Mouse (Mus musculus) heart, embryonic 14.5 days (tissue): Measurements from ENCODE around the gene Slc35g1. TPM values are rescaled to one million over a fixed set of nuclear protein-coding genes. Genes with fewer than 3 reads are reported as not detected.

Source experiments
- ATAC-seq: fragments of 200-750 bp; cut with Nextera tagmentation; 2 replicates; pipeline ENCODE4 v1.8.0; 2017; ENCODE audit warnings: low read depth, moderate TSS enrichment; ENCODE audit not compliant: insufficient number of reproducible peaks, insufficient read depth, low FRiP score
- H3K27ac ChIP-seq, 2 experiments: fragments of 200-500 bp in 1 of 2; fragments of 300-500 bp in 1 of 2; sonication (generic) in 1 of 2; replicated peaks in 1 of 2; 2 replicates each; pipeline ENCODE4 v1.5.1; 2012 to 2014; ENCODE audit warnings: low read depth in 2 of 2, low read length in 2 of 2, control low read depth in 1 of 2, mild to moderate bottlenecking in 1 of 2, mixed read lengths in 1 of 2; ENCODE audit not compliant: control insufficient read depth in 1 of 2, insufficient read depth in 1 of 2
- H3K27me3 ChIP-seq: fragments of 300-500 bp; sonication (generic); 2 replicates; pipeline ENCODE4 v1.6.1; 2014; ENCODE audit warnings: mild to moderate bottlenecking, low read length, control low read depth; ENCODE audit not compliant: control insufficient read depth, insufficient read depth
- H3K36me3 ChIP-seq: fragments of 300-500 bp; sonication (generic); 2 replicates; pipeline ENCODE4 v1.6.1; 2014; ENCODE audit warnings: mild to moderate bottlenecking, control low read depth, low read length, mixed read lengths; ENCODE audit not compliant: control insufficient read depth, insufficient read depth
- H3K4me1 ChIP-seq, 2 experiments: fragments of 200-500 bp in 1 of 2; fragments of 300-500 bp in 1 of 2; sonication (generic) in 1 of 2; 2 replicates each; pipeline ENCODE4 v1.6.1; 2012 to 2014; ENCODE audit warnings: low read length in 2 of 2, control low read depth in 1 of 2, mixed read lengths in 1 of 2; ENCODE audit not compliant: control insufficient read depth in 2 of 2, insufficient read depth in 2 of 2
- H3K4me2 ChIP-seq: fragments of 300-500 bp; sonication (generic); 2 replicates; pipeline ENCODE4 v1.6.1; 2014; ENCODE audit warnings: mild to moderate bottlenecking, low read length
- H3K4me3 ChIP-seq, 2 experiments: fragments of 200-500 bp in 1 of 2; fragments of 300-500 bp in 1 of 2; sonication (generic) in 1 of 2; 2 replicates each; pipeline ENCODE4 v1.5.1; 2012 to 2014; ENCODE audit warnings: low read length in 2 of 2, mild to moderate bottlenecking in 2 of 2, control low read depth in 1 of 2, low read depth in 1 of 2, moderate library complexity in 1 of 2; ENCODE audit not compliant: control insufficient read depth in 1 of 2, insufficient read depth in 1 of 2
- H3K9ac ChIP-seq: fragments of 300-500 bp; sonication (generic); 2 replicates; pipeline ENCODE4 v1.6.1; 2014; ENCODE audit warnings: mild to moderate bottlenecking, low read length
- H3K9me3 ChIP-seq: fragments of 300-500 bp; sonication (generic); 2 replicates; pipeline ENCODE4 v1.6.1; 2016; ENCODE audit warnings: low read length, control low read depth; ENCODE audit not compliant: control insufficient read depth
- WGBS: fragments of 180-500 bp; shearing (Covaris S2); extraction: QIAGEN DNeasy Blood & Tissue Kit; methylation state at CpG from one replicate; pipeline ENCODE4 v1.1.7; 2014; 5-methylcytosine and 5-hydroxymethylcytosine counted together
- polyA plus RNA-seq: library from polyadenylated mRNA; unstranded; fragments of >200 nt; fragmentation: Nextera tagmentation; extraction: Ambion mirVana; gene quantifications from 2 replicates; pipeline ENCODE4 v1.2.1, GENCODE M21; 2014

The Slc35g1 gene
- polyA plus RNA-seq, 1 experiment from 2014 or later = 1.7 TPM

DNA sequence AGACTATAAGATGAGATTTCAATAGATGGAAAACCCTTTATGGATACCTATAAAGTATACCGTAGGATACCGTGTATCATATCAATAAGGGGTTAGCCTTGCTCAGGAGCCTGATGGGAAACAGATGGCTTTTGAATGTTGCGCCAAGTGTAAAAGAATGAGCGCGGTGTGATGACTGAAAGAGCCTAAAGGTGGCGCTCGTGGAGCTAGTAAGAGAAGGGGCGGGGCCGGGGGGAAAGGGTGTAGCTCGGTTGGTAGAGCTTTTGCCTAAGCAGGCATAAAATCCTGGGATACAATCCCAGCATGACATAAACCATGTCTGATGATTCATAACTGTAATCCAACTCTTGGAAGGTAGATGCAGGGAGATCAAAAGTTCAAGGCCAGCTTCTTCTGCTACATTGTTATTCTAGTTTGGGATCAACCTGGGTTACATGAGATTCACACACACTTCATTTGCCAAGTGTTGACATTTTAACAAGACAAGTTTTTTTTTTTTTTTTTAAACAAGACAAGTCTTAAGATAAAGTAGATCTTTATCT lies 40.9 kb upstream of the Slc35g1 start:
- Histone ChIP-seq H3K27me3 (no peaks in the 10 kb centered on the region), H3K36me3 (no peaks in the 10 kb centered on the region), H3K27ac (no peak overlapping the region), H3K4me2 (no peak overlapping the region), H3K4me3 (no peak overlapping the region), H3K9ac (no peak overlapping the region), H3K9me3 (no peaks in the 10 kb centered on the region), H3K4me1 (no peaks in the 10 kb centered on the region)
- WGBS = 43% methylated on average over 10 of the region's 10 CpGs
- ATAC-seq = no peak

DNA sequence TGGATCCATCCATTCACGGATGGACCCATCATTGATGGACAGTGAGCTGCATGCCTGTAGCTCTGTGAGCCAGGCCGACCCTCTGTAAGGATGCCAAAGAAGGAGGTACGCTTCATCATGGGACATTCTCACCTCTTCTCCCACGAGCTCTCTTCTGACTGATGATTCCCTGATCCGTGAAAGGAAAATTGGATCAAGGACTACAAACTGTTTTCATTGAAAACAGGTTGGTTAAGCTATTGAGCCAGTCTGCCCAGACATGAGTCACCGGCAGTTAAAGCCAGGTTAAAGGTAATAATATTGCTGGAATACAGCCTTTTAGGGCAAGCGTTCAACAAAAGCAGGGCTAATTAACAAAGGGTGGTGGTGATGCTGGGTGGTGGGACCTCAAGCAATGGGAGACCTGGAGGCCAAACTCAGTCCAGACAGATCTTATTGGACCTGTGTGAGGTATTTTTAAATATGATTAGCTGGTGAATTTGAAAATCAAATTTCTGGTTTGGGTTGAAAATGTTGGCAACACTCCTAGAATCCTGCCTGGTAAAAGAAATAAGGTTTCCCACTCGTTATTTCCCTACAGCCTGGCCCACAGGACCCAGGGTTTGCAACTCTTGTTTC lies 39.5 kb upstream of the Slc35g1 start:
- Histone ChIP-seq H3K36me3 (no peaks in the 10 kb centered on the region), H3K27me3 (no peaks in the 10 kb centered on the region), H3K4me1 (no peaks in the 10 kb centered on the region), H3K9ac (no peak overlapping the region), H3K9me3 (no peaks in the 10 kb centered on the region), H3K27ac (no peak overlapping the region), H3K4me2 (no peak overlapping the region), H3K4me3 (no peak overlapping the region)
- no peak for ATAC-seq
- WGBS = 79% methylated on average over 8 of the region's 8 CpGs

- Histone ChIP-seq H3K4me2 (no peak overlapping the region), H3K36me3 (no peaks in the 10 kb centered on the region)
These were observed 37.7 kb upstream of the Slc35g1 start for GRCm38 (mm10) chr19:38357956-38358623.

DNA sequence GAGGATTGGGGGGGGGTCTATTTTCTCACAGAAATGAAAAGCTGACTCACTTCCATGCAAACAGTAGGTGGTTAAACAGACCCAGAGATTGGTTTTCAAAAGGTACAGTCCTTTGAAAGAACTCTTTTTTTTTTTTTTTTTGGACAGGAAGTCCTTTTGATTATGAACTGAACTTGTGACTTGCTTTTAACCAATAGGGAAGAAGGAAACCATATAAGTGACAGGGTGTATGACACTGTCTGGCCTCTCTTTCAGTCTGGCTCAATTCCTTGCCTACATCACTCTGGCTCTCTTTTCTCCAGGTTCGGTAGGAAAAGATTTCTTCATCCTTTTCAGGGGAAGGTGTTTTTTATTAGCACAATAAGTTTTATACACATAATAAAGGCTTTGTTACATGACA lies 36.5 kb upstream of the Slc35g1 start:
- no peaks in the 10 kb centered on the region for H3K27me3 ChIP-seq
- no peak overlapping the region for H3K4me3 ChIP-seq
- H3K27ac ChIP-seq = no peak overlapping the region
- H3K36me3 ChIP-seq = no peaks in the 10 kb centered on the region
- 77% methylated on average over 1 of the region's 1 CpGs for WGBS
- ATAC-seq = no peak
- H3K9ac ChIP-seq = no peak overlapping the region
- no peak overlapping the region for H3K4me2 ChIP-seq
- peaks cover 2 to 7% of the 10 kb centered on the region in 2 experiments; a peak in 2 of 4 replicates for H3K4me1 ChIP-seq
- H3K9me3 ChIP-seq = no peaks in the 10 kb centered on the region

More at GRCm38 (mm10) chr19:38357956-38358623, 37.7 kb upstream of the Slc35g1 start:
- Histone ChIP-seq H3K4me1 (no peaks in the 10 kb centered on the region), H3K27me3 (no peaks in the 10 kb centered on the region), H3K9me3 (no peaks in the 10 kb centered on the region), H3K4me3 (no peak overlapping the region), H3K9ac (no peak overlapping the region), H3K27ac (no peak overlapping the region)
- ATAC-seq = no peak
- 59% methylated on average over 9 of the region's 9 CpGs for WGBS

DNA sequence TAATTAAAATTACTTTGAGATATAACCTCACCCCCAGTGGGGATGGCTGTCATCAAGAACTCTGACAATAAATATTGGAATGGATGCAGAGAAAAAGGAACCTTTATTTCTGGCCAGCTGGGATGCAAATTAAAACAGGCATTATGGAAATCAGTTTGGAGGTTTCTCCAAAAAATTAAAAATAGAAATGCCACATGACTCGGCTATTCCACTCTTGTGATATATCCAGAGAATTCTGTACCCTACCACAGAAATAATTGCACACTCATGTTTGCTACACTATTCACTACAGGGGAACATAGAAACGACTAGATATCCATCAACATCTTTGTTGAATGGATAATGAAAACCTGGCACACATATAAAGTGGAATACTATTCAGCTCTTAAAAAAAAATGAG lies 33.9 kb upstream of the Slc35g1 start:
- Histone ChIP-seq H3K4me3 (no peak overlapping the region), H3K36me3 (no peaks in the 10 kb centered on the region), H3K27me3 (no peaks in the 10 kb centered on the region), H3K9ac (no peak overlapping the region), H3K4me1 (peaks cover 2 to 7% of the 10 kb centered on the region in 2 experiments; a peak in 2 of 4 replicates), H3K4me2 (no peak overlapping the region), H3K27ac (no peak overlapping the region), H3K9me3 (no peaks in the 10 kb centered on the region)
- 70% methylated on average over 2 of the region's 2 CpGs for WGBS
- no peak for ATAC-seq

DNA sequence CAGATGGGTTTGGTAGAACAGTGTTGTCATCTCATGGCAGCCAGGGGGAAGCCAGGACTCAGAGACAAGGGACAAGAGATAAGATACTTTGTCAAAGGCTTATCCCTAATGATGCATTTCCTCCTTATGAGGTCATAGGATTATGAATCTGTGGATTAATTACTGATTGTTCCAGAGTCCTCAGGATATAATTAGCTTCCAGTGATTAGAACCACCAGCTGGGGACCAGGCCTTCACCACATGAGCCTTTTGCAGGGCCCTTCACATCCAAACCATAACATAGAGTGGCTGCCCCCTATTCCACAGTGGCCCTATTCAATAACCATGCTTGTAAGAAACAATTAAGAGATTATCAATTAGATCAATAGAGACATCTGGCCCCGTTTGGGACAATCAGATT lies 32.4 kb upstream of the Slc35g1 start:
- 58% methylated on average over 1 of the region's 1 CpGs for WGBS
- no peaks in the 10 kb centered on the region for H3K36me3 ChIP-seq
- no peak overlapping the region for H3K4me3 ChIP-seq
- H3K27ac ChIP-seq = no peak overlapping the region
- H3K27me3 ChIP-seq = no peaks in the 10 kb centered on the region
- no peaks in the 10 kb centered on the region for H3K9me3 ChIP-seq
- no peak for ATAC-seq
- H3K9ac ChIP-seq = no peak overlapping the region
- H3K4me2 ChIP-seq = no peak overlapping the region
- peaks cover 2 to 7% of the 10 kb centered on the region in 2 experiments; a peak in 2 of 4 replicates for H3K4me1 ChIP-seq

GRCm38 (mm10) chr19:38363879-38364659 lies 31.7 kb upstream of the Slc35g1 start:
- Histone ChIP-seq H3K4me2 (no peak overlapping the region), H3K36me3 (no peaks in the 10 kb centered on the region), H3K27ac (no peak overlapping the region), H3K4me1 (peaks cover 2 to 7% of the 10 kb centered on the region in 2 experiments; a peak in 2 of 4 replicates), H3K9ac (no peak overlapping the region), H3K4me3 (no peak overlapping the region), H3K9me3 (no peaks in the 10 kb centered on the region), H3K27me3 (no peaks in the 10 kb centered on the region)
- WGBS = 26% methylated on average over 6 of the region's 6 CpGs
- ATAC-seq = no peak
